Mouse (Mus musculus) ES-Bruce4 (cell line): ENCODE measurements around the gene Kif13a. TPM values are rescaled to one million over a fixed set of nuclear protein-coding genes. Genes with fewer than 3 reads are reported as not detected.

Experiments
- H3K27ac ChIP-seq: 2 replicates; pipeline ENCODE4 v1.5.1; 2012; ENCODE audit warnings: low read length, inconsistent platforms; ENCODE audit not compliant: insufficient read depth
- H3K27me3 ChIP-seq: 2 replicates; pipeline ENCODE4 v1.6.1; 2012; ENCODE audit warnings: mild to moderate bottlenecking, low read length, inconsistent platforms; ENCODE audit not compliant: control insufficient read depth, poor library complexity, insufficient read depth, severe bottlenecking
- H3K36me3 ChIP-seq: 2 replicates; pipeline ENCODE4 v1.6.1; 2012; ENCODE audit warnings: inconsistent platforms, mild to moderate bottlenecking, low read length, moderate library complexity; ENCODE audit not compliant: control insufficient read depth, poor library complexity, insufficient read depth, severe bottlenecking
- H3K4me1 ChIP-seq: one replicate; pipeline ENCODE4 v1.8.1; 2011; ENCODE audit warnings: low read length; ENCODE audit not compliant: control insufficient read depth, insufficient read depth
- H3K4me3 ChIP-seq: 2 replicates; pipeline ENCODE4 v1.5.1; 2011; ENCODE audit warnings: low read depth, mild to moderate bottlenecking, low read length
- H3K9ac ChIP-seq: 2 replicates; pipeline ENCODE4 v1.6.1; 2012; ENCODE audit warnings: low read depth, mild to moderate bottlenecking, inconsistent platforms; ENCODE audit not compliant: poor library complexity, severe bottlenecking
- H3K9me3 ChIP-seq: replicated peaks from 2 replicates; pipeline ENCODE4 v1.6.1; 2012; ENCODE audit warnings: mild to moderate bottlenecking, low read length, inconsistent platforms; ENCODE audit not compliant: control insufficient read depth, poor library complexity, insufficient read depth, severe bottlenecking
- CTCF ChIP-seq: IDR thresholded peaks from one replicate; pipeline ENCODE4 v1.8.1; 2011; ENCODE audit warnings: low read depth, low read length
- EP300 ChIP-seq: IDR thresholded peaks from 2 replicates; pipeline ENCODE4 v1.6.1; 2011; ENCODE audit warnings: low read depth, low read length; ENCODE audit not compliant: insufficient read depth
- POLR2A ChIP-seq: IDR thresholded peaks from one replicate; pipeline ENCODE4 v1.8.1; 2011; ENCODE audit warnings: low read length; ENCODE audit not compliant: insufficient read depth
- polyA plus RNA-seq: library from polyadenylated mRNA; stranded (reverse); fragments of >200 nt; gene quantifications from 2 replicates; pipeline ENCODE4 v1.2.4, GENCODE M21; 2011; ENCODE audit warnings: low read depth; ENCODE audit not compliant: missing spikeins, insufficient read depth, insufficient read length

Kif13a gene
- polyA plus RNA-seq, 1 experiment = 41.1 TPM

DNA sequence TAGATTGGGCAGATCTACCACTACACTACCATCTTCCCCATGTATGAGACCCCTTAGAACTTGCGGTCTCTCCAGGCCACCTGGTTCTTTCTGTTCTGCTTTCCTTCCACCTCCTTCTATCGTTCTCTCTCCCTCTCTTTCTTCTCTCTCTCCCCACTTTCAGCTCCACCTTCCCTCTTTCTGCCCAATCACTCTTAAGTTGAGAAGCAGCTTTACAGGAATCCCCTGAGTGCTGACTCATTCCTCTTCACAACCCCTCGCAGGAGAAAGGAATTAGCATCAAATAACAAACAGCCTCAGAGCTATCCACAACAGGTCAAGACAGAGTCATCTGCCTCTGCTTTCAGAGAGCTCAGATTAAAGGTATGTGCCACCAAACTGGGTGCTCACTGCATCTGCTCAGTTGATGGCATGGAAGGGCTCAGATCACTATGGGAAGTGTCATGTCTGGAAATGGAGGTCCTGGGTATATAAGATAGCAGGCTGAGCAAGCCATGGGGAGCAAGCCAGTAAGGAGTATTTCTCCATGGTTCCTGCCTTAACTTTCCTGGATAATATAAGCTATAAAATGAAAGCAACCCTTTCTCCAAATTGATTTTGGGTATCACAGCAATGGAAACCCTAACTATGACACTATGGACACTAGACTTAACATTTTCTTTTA, 213.6 kb downstream of the Kif13a start:
- TF ChIP-seq EP300 (no peak), POLR2A (no peak), CTCF (no peak)
- H3K4me3 ChIP-seq = no peak overlapping the region
- H3K27ac ChIP-seq = peak overlapping the region; percentile 70
- no peaks in the 10 kb centered on the region for H3K27me3 ChIP-seq
- H3K4me1 ChIP-seq = peaks cover 2% of the 10 kb centered on the region
- H3K9me3 ChIP-seq = no peaks in the 10 kb centered on the region
- H3K36me3 ChIP-seq = peaks cover 40% of the 10 kb centered on the region
- H3K9ac ChIP-seq = 0 out of 2 replicates have a peak overlapping the region, but pooled peaks have one; percentile 33

DNA sequence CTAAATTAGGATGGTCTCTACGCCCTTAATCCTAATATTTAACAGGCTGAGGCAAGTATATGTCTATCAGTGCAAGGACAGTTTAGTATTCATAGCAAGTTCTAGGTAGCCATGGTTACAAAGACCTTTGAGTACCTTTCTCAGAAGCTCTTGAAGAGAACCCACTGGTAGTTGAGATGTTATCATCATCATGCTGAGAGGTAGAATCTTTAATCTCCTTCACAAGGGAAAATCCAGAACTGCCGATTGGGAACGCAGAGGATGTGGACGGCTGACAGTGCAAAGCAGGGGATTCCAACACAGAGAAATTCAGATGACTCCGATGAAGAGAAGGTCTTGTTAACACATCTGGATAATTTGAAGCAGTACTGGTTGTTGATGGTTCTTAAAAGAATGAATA, 216.2 kb downstream of the Kif13a start:
- TF ChIP-seq EP300 = no peak
- TF ChIP-seq CTCF = no peak
- TF ChIP-seq POLR2A = no peak
- Histone ChIP-seq H3K9ac (no peak overlapping the region), H3K4me1 (peaks cover 2% of the 10 kb centered on the region), H3K27me3 (no peaks in the 10 kb centered on the region), H3K4me3 (no peak overlapping the region), H3K36me3 (peaks cover 63% of the 10 kb centered on the region), H3K27ac (no peak overlapping the region), H3K9me3 (no peaks in the 10 kb centered on the region)

- Histone ChIP-seq H3K36me3 (peaks cover 40% of the 10 kb centered on the region), H3K27me3 (no peaks in the 10 kb centered on the region), H3K4me1 (no peaks in the 10 kb centered on the region), H3K4me3 (no peak overlapping the region), H3K9me3 (no peaks in the 10 kb centered on the region), H3K9ac (no peak overlapping the region), H3K27ac (no peak overlapping the region)
- peak; percentile 27 for TF ChIP-seq CTCF
- no peak for TF ChIP-seq EP300
Observed at GRCm38 (mm10) chr13:46703138-46703537, 226.5 kb downstream of the Kif13a start.

- no peak for TF ChIP-seq EP300
- no peak for TF ChIP-seq CTCF
- no peak for TF ChIP-seq POLR2A
- Histone ChIP-seq H3K9ac (no peak overlapping the region), H3K36me3 (peaks cover 43% of the 10 kb centered on the region), H3K9me3 (no peaks in the 10 kb centered on the region), H3K4me1 (peaks cover 2% of the 10 kb centered on the region), H3K4me3 (no peak overlapping the region), H3K27me3 (no peaks in the 10 kb centered on the region), H3K27ac (no peak overlapping the region)
Observed at GRCm38 (mm10) chr13:46701486-46701885, 228.2 kb downstream of the Kif13a start.

DNA sequence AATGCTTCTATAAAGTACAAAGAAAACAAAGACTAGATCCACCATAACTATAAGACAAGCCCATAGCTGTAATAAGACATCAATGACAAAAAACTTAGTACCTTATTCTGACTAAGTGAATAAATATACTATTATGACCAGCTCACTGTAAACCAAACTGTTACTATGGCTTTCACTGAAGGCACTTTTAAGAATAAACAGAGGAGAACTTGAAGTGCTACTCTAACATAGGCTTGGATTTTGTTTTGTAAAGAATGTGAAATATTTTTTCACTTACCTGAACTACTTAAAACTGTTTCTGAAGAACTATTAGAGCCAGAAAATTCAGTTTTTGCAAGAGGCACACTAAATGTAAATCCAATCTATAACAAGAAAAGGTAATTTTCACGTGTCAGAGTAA, 230.3 kb downstream of the Kif13a start:
- H3K4me3 ChIP-seq = no peak overlapping the region
- H3K4me1 ChIP-seq = peaks cover 2% of the 10 kb centered on the region
- H3K27ac ChIP-seq = no peak overlapping the region
- no peaks in the 10 kb centered on the region for H3K9me3 ChIP-seq
- H3K9ac ChIP-seq = no peak overlapping the region
- peaks cover 50% of the 10 kb centered on the region for H3K36me3 ChIP-seq
- no peaks in the 10 kb centered on the region for H3K27me3 ChIP-seq
- no peak for TF ChIP-seq EP300
- no peak for TF ChIP-seq POLR2A
- TF ChIP-seq CTCF = no peak

Other genes starting within 250 kb of the Kif13a start
- 221 and 232 TPM in 2 replicates for gene Nup153, start 201.9 kb downstream of the Kif13a start, polyA plus RNA-seq
- 0.29 and 1.0 TPM in 2 replicates for gene Nhlrc1, start 85.0 kb upstream of the Kif13a start, polyA plus RNA-seq
- 11.0 and 12.3 TPM in 2 replicates for gene Kdm1b, start 113.6 kb upstream of the Kif13a start, polyA plus RNA-seq
- gene Tpmt, start 114.9 kb upstream of the Kif13a start, polyA plus RNA-seq = 26.7 and 31.7 TPM in 2 replicates
- gene Dek, start 176.3 kb upstream of the Kif13a start, polyA plus RNA-seq = 225 and 227 TPM in 2 replicates
- 1.5 and 1.6 TPM in 2 replicates for gene Rnf144b, start 192.8 kb upstream of the Kif13a start, polyA plus RNA-seq